Mouse (Mus musculus) MEL (cell line): ENCODE data around the gene Arhgef3. TPM values are rescaled to one million over a fixed set of nuclear protein-coding genes. Genes with fewer than 3 reads are reported as not detected.
"Not testable (repeated sequence)": the region's sequence is repeated elsewhere in the genome, so short reads cannot be mapped to it uniquely, and the experiment has no call there.

Experiments used
- DNase-seq: peaks from one replicate; pipeline ENCODE4 v3.0.0; 2011; ENCODE audit warnings: low read depth, low spot score
- H3K27ac ChIP-seq: 2 replicates; pipeline ENCODE4 v1.5.1; 2012; ENCODE audit warnings: low read depth, mild to moderate bottlenecking, control low read depth, low read length, moderate library complexity; ENCODE audit not compliant: control insufficient read depth
- H3K27me3 ChIP-seq, 2 experiments: fragments of 150-350 bp in 1 of 2; sonication (generic) in 1 of 2; 2 replicates each; pipeline ENCODE4 v1.6.1; 2012; ENCODE audit warnings: low read length in 2 of 2, mild to moderate bottlenecking in 2 of 2, improper control_type of control experiment in 1 of 2, moderate library complexity in 1 of 2; ENCODE audit not compliant: insufficient read depth in 2 of 2, control insufficient read depth in 1 of 2
- H3K36me3 ChIP-seq, 2 experiments: 2 replicates each; pipeline ENCODE4 v1.6.1; 2012 to 2014; ENCODE audit warnings: low read length in 2 of 2, improper control_type of control experiment in 1 of 2, inconsistent platforms in 1 of 2, mild to moderate bottlenecking in 1 of 2; ENCODE audit not compliant: insufficient read depth in 2 of 2, control insufficient read depth in 1 of 2
- H3K4me1 ChIP-seq, 2 experiments: fragments of 150-350 bp in 1 of 2; sonication (generic) in 1 of 2; 2 replicates each; pipeline ENCODE4 v1.6.1; 2012; ENCODE audit warnings: low read length in 2 of 2, improper control_type of control experiment in 1 of 2, mild to moderate bottlenecking in 1 of 2; ENCODE audit not compliant: insufficient read depth in 2 of 2, control insufficient read depth in 1 of 2
- H3K4me3 ChIP-seq, 2 experiments: fragments of 150-350 bp in 1 of 2; sonication (generic) in 1 of 2; 2 replicates each; pipeline ENCODE4 v1.5.1; 2012; ENCODE audit warnings: low read depth in 2 of 2, low read length in 2 of 2, mild to moderate bottlenecking in 2 of 2, moderate library complexity in 2 of 2, control low read depth in 1 of 2, improper control_type of control experiment in 1 of 2; ENCODE audit not compliant: control insufficient read depth in 1 of 2, insufficient read depth in 1 of 2
- H3K79me2 ChIP-seq: 2 replicates; pipeline ENCODE4 v1.6.1; 2012; ENCODE audit warnings: mild to moderate bottlenecking, low read length, moderate library complexity; ENCODE audit not compliant: control insufficient read depth, poor library complexity, insufficient read depth
- H3K9ac ChIP-seq: 2 replicates; pipeline ENCODE4 v1.6.1; 2012; ENCODE audit warnings: low read depth, mild to moderate bottlenecking, control low read depth, low read length, moderate library complexity; ENCODE audit not compliant: control insufficient read depth, poor library complexity, severe bottlenecking
- H3K9me3 ChIP-seq: fragments of 150-350 bp; sonication (generic); replicated peaks from 2 replicates; pipeline ENCODE4 v1.6.1; 2012; ENCODE audit warnings: mild to moderate bottlenecking, low read length, improper control_type of control experiment, moderate library complexity; ENCODE audit not compliant: insufficient read depth
- BHLHE40 ChIP-seq: IDR thresholded peaks from 2 replicates; pipeline ENCODE4 v1.6.1; 2012; ENCODE audit warnings: low read depth, mild to moderate bottlenecking, inconsistent platforms, low read length, improper control_type of control experiment, borderline replicate concordance
- CHD1 ChIP-seq: IDR thresholded peaks from 2 replicates; pipeline ENCODE4 v1.6.1; 2012; ENCODE audit warnings: low read depth, mild to moderate bottlenecking, inconsistent platforms, low read length, improper control_type of control experiment
- CTCF ChIP-seq, 3 experiments: IDR thresholded peaks in 2 of 3; conservative IDR thresholded peaks in 1 of 3; 2 replicates each; pipeline ENCODE4 v1.5.1; 2011 to 2012; ENCODE audit warnings: low read length in 3 of 3, low read depth in 2 of 3, mild to moderate bottlenecking in 2 of 3, improper control_type of control experiment in 1 of 3, inconsistent platforms in 1 of 3, mixed read lengths in 1 of 3, moderate library complexity in 1 of 3; ENCODE audit not compliant: control insufficient read depth in 1 of 3, insufficient read depth in 1 of 3, poor library complexity in 1 of 3, severe bottlenecking in 1 of 3
- ELF1 ChIP-seq: IDR thresholded peaks from 2 replicates; pipeline ENCODE4 v1.6.1; 2014; ENCODE audit warnings: low read depth, mild to moderate bottlenecking, inconsistent platforms, low read length, improper control_type of control experiment, moderate library complexity
- GABPA ChIP-seq: IDR thresholded peaks from 2 replicates; pipeline ENCODE4 v1.6.1; 2012; ENCODE audit warnings: low read depth, mild to moderate bottlenecking, inconsistent platforms, low read length, improper control_type of control experiment, moderate library complexity
- GATA1 ChIP-seq: IDR thresholded peaks from 2 replicates; pipeline ENCODE4 v1.6.1; 2011; ENCODE audit warnings: low read depth, low read length, improper control_type of control experiment
- KAT2A ChIP-seq: conservative IDR thresholded peaks from 2 replicates; pipeline ENCODE4 v1.6.1; 2012; ENCODE audit warnings: low read depth, low read length, improper control_type of control experiment, inconsistent platforms
- MEF2A ChIP-seq: IDR thresholded peaks from 2 replicates; pipeline ENCODE4 v1.6.1; 2014; ENCODE audit warnings: low read depth, mild to moderate bottlenecking, inconsistent platforms, low read length, improper control_type of control experiment; ENCODE audit not compliant: poor library complexity, insufficient replicate concordance, severe bottlenecking; ENCODE audit errors: extremely low read depth
- MXI1 ChIP-seq: IDR thresholded peaks from 2 replicates; pipeline ENCODE4 v1.6.1; 2011; ENCODE audit warnings: mild to moderate bottlenecking, low read depth, low read length, improper control_type of control experiment
- MYB ChIP-seq: IDR thresholded peaks from 2 replicates; pipeline ENCODE4 v1.6.1; 2011; ENCODE audit warnings: mild to moderate bottlenecking, low read depth, low read length, improper control_type of control experiment
- MYC ChIP-seq: IDR thresholded peaks from 2 replicates; pipeline ENCODE4 v1.6.1; 2011; ENCODE audit warnings: low read depth, mild to moderate bottlenecking, low read length, improper control_type of control experiment, moderate library complexity
- NELFE ChIP-seq: IDR thresholded peaks from 2 replicates; pipeline ENCODE4 v1.6.1; 2011; ENCODE audit warnings: low read depth, low read length, improper control_type of control experiment
- POLR2AphosphoS2 ChIP-seq: IDR thresholded peaks from 2 replicates; pipeline ENCODE4 v1.6.1; 2011; ENCODE audit warnings: low read length, improper control_type of control experiment
- POLR2AphosphoS5 ChIP-seq: IDR thresholded peaks from 2 replicates; pipeline ENCODE4 v1.6.1; 2012; ENCODE audit warnings: low read depth, borderline replicate concordance, mild to moderate bottlenecking, inconsistent platforms, low read length, moderate library complexity, mixed read lengths
- TAL1 ChIP-seq: IDR thresholded peaks from 2 replicates; pipeline ENCODE4 v1.6.1; 2012; ENCODE audit warnings: mild to moderate bottlenecking, inconsistent platforms, low read length, moderate library complexity, mixed read lengths
- TBP ChIP-seq: IDR thresholded peaks from 2 replicates; pipeline ENCODE4 v1.8.0; 2011; ENCODE audit warnings: low read depth, low read length, improper control_type of control experiment
- USF1 ChIP-seq: IDR thresholded peaks from 2 replicates; pipeline ENCODE4 v1.6.1; 2014; ENCODE audit warnings: low read depth, mild to moderate bottlenecking, inconsistent platforms, low read length, improper control_type of control experiment, moderate library complexity
- USF2 ChIP-seq, 2 experiments: IDR thresholded peaks; 2 replicates each; pipeline ENCODE4 v1.6.1; 2011 to 2012; ENCODE audit warnings: improper control_type of control experiment in 2 of 2, low read length in 2 of 2, borderline replicate concordance in 1 of 2, inconsistent platforms in 1 of 2, low read depth in 1 of 2, mild to moderate bottlenecking in 1 of 2; ENCODE audit not compliant: insufficient read depth in 1 of 2
- ZC3H11A ChIP-seq: IDR thresholded peaks from 2 replicates; pipeline ENCODE4 v1.6.1; 2012; ENCODE audit warnings: low read depth, mild to moderate bottlenecking, inconsistent platforms, low read length, improper control_type of control experiment
- ZMIZ1 ChIP-seq: IDR thresholded peaks from 2 replicates; pipeline ENCODE4 v1.6.1; 2012; ENCODE audit warnings: low read depth, mild to moderate bottlenecking, inconsistent platforms, low read length, improper control_type of control experiment, moderate library complexity
- polyA plus RNA-seq, 2 experiments: library from polyadenylated mRNA; stranded (reverse) in 1 of 2; unstranded in 1 of 2; fragments of >175 nt in 1 of 2; fragments of >200 nt in 1 of 2; gene quantifications; 2 replicates each; pipeline versions ENCODE4 v1.2.1 to v1.2.4; 2012; ENCODE audit warnings: low replicate concordance in 2 of 2, low read depth in 1 of 2; ENCODE audit not compliant: insufficient read length in 2 of 2, insufficient read depth in 1 of 2, missing spikeins in 1 of 2
- total RNA-seq: library from RNA; depleted of rRNA; stranded (reverse); fragments of 300-350 nt; gene quantifications from 2 replicates; pipeline ENCODE4 v1.2.3, GENCODE M21; 2012

Gene Arhgef3
- total and polyA plus RNA-seq, 3 experiments, result 2.1 to 2.7 TPM; not detected in 1

- H3K27ac ChIP-seq, result no peak overlapping the region
- no peak overlapping the region for H3K9ac ChIP-seq
- no peaks in the 10 kb centered on the region for H3K4me1 ChIP-seq
- no peaks in the 10 kb centered on the region for H3K36me3 ChIP-seq
- no peak overlapping the region for H3K4me3 ChIP-seq
- H3K27me3 ChIP-seq, result no peaks in the 10 kb centered on the region; a peak in 1 of 4 replicates
- DNase-seq, result no peak
- no peaks in the 10 kb centered on the region for H3K9me3 ChIP-seq
- no peak for TF ChIP-seq ZMIZ1
- H3K79me2 ChIP-seq, result no peaks in the 10 kb centered on the region
Observed at GRCm38 (mm10) chr14:27206443-27206842, 91.7 kb downstream of the Arhgef3 start.

- Histone ChIP-seq H3K9me3 (no peaks in the 10 kb centered on the region), H3K4me3 (no peak overlapping the region), H3K27ac (no peak overlapping the region), H3K4me1 (no peaks in the 10 kb centered on the region), H3K27me3 (no peaks in the 10 kb centered on the region; a peak in 1 of 4 replicates), H3K9ac (no peak overlapping the region), H3K79me2 (no peaks in the 10 kb centered on the region), H3K36me3 (no peaks in the 10 kb centered on the region)
- TF ChIP-seq GATA1, result no peak
- no peak for TF ChIP-seq MXI1
- TF ChIP-seq NELFE, result no peak
- TF ChIP-seq TBP, result no peak
- no peak for TF ChIP-seq CHD1
- no peak for TF ChIP-seq GABPA
- TF ChIP-seq TAL1, result no peak
- no peak for TF ChIP-seq ELF1
- no peak for TF ChIP-seq POLR2AphosphoS5
- no peak for TF ChIP-seq MEF2A
- TF ChIP-seq MYC, result no peak
- no peak for TF ChIP-seq ZC3H11A
- TF ChIP-seq ZMIZ1, result no peak
- no peak for TF ChIP-seq KAT2A
- TF ChIP-seq MYB, result no peak
- TF ChIP-seq USF1, result no peak
- TF ChIP-seq CTCF (IDR thresholded peaks at IDR 0.05 in 2 of 3, conservative IDR thresholded peaks at IDR 0.05 in 1 of 3; ENCODE audit: control insufficient read depth in 1 of 3, insufficient read depth in 1 of 3, low read depth in 2 of 3, low read length in 3 of 3, poor library complexity in 1 of 3, severe bottlenecking in 1 of 3), result no peak
- TF ChIP-seq USF2 (IDR thresholded peaks at IDR 0.05; ENCODE audit: borderline replicate concordance in 1 of 2, insufficient read depth in 1 of 2, low read depth in 1 of 2, low read length in 2 of 2), result no peak
- TF ChIP-seq POLR2AphosphoS2, result no peak
- no peak for TF ChIP-seq BHLHE40
- no peak for DNase-seq
Observed at GRCm38 (mm10) chr14:27209542-27209941, 94.8 kb downstream of the Arhgef3 start.

- H3K27me3 ChIP-seq, DNase-seq, H3K9me3 ChIP-seq, H3K36me3 ChIP-seq, H3K27ac ChIP-seq, H3K4me3 ChIP-seq, H3K79me2 ChIP-seq, H3K4me1 ChIP-seq, H3K9ac ChIP-seq: not testable (repeated sequence)
Observed at GRCm38 (mm10) chr14:27210801-27211200, 96.1 kb downstream of the Arhgef3 start.
